Mouse (Mus musculus): Measurements from ENCODE around the gene Arid1b.

The Arid1b gene

GRCm38 (mm10) chr17:5205163-5205581 is 211.0 kb downstream of the Arid1b start:
- in situ Hi-C loops (cut with MboI; ENCODE audit: low pct_unique_long_range_greater_than_20kb in 1 of 2, low sequenced_read_pairs in 2 of 2, unreplicated experiment in 1 of 2), result no loop called here

- in situ Hi-C loops (cut with MboI; ENCODE audit: low pct_unique_long_range_greater_than_20kb in 1 of 2, low sequenced_read_pairs in 2 of 2, unreplicated experiment in 1 of 2), result no loop called here
These were observed 212.6 kb downstream of the Arid1b start for GRCm38 (mm10) chr17:5206731-5207130.

- in situ Hi-C loops (cut with MboI; ENCODE audit: low pct_unique_long_range_greater_than_20kb in 1 of 2, low sequenced_read_pairs in 2 of 2, unreplicated experiment in 1 of 2), result no loop called here
These were observed 213.7 kb downstream of the Arid1b start for GRCm38 (mm10) chr17:5207881-5208280.

DNA sequence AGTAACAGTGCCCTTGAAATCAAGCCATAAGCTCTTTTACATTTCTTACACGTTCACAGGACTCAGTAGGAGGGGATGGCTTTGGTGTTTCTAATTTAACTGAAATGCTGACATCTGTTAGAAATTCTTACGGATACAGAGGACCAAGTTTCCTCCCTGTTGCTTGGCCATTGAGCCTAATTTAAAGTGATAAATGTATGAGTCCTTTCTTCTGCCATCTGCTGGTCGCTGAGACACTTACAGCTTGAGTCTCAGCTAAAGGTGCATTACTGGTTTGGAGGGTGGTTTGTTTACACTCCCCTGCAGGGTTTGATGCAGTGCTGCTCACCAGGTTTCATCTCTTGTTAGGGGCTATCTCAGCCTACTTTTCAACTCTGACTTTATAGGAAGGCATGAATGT is 214.2 kb downstream of the Arid1b start:
- in situ Hi-C loops (cut with MboI; ENCODE audit: low pct_unique_long_range_greater_than_20kb in 1 of 2, low sequenced_read_pairs in 2 of 2, unreplicated experiment in 1 of 2), result no loop called here

- in situ Hi-C loops (cut with MboI; ENCODE audit: low pct_unique_long_range_greater_than_20kb in 1 of 2, low sequenced_read_pairs in 2 of 2, unreplicated experiment in 1 of 2), result no loop called here
These were observed 214.9 kb downstream of the Arid1b start for GRCm38 (mm10) chr17:5209076-5209475.

GRCm38 (mm10) chr17:5210101-5210727 is 216.1 kb downstream of the Arid1b start:
- in situ Hi-C loops (cut with MboI; ENCODE audit: low pct_unique_long_range_greater_than_20kb in 1 of 2, low sequenced_read_pairs in 2 of 2, unreplicated experiment in 1 of 2), result no loop called here

GRCm38 (mm10) chr17:5210891-5211290 is 216.8 kb downstream of the Arid1b start:
- in situ Hi-C loops (cut with MboI; ENCODE audit: low pct_unique_long_range_greater_than_20kb in 1 of 2, low sequenced_read_pairs in 2 of 2, unreplicated experiment in 1 of 2), result no loop called here

- in situ Hi-C loops (cut with MboI; ENCODE audit: low pct_unique_long_range_greater_than_20kb in 1 of 2, low sequenced_read_pairs in 2 of 2, unreplicated experiment in 1 of 2), result no loop called here
These were observed 218.0 kb downstream of the Arid1b start for GRCm38 (mm10) chr17:5212166-5212565.

DNA sequence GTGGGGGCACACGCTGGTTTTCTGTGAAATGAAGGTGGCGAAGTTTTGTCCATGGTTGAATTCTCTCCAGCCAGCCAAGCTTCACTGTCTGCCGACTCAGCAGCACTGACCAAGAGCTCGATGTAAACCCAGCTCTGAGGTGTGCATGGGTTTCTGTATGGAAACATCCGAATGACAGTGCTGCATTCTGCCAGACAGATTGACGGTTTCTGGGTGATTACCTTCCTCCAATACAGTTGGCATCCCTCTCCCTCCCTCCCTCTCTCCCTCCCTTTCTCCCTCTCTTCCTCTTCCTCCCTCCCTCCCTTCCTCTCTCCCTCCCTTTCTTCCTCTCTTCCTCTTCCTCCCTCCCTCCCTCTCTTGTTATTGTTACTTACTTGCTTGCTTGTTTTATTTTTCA is 219.3 kb downstream of the Arid1b start:
- in situ Hi-C loops (cut with MboI; ENCODE audit: low pct_unique_long_range_greater_than_20kb in 1 of 2, low sequenced_read_pairs in 2 of 2, unreplicated experiment in 1 of 2), result no loop called here

GRCm38 (mm10) chr17:5215352-5215751 is 221.2 kb downstream of the Arid1b start:
- in situ Hi-C loops (cut with MboI; ENCODE audit: low pct_unique_long_range_greater_than_20kb in 1 of 2, low sequenced_read_pairs in 2 of 2, unreplicated experiment in 1 of 2), result no loop called here

GRCm38 (mm10) chr17:5216965-5217546 is 222.9 kb downstream of the Arid1b start:
- in situ Hi-C loops (cut with MboI; ENCODE audit: low pct_unique_long_range_greater_than_20kb in 1 of 2, low sequenced_read_pairs in 2 of 2, unreplicated experiment in 1 of 2), result no loop called here

GRCm38 (mm10) chr17:5217852-5218845 is 224.0 kb downstream of the Arid1b start:
- in situ Hi-C loops (cut with MboI; ENCODE audit: low pct_unique_long_range_greater_than_20kb in 1 of 2, low sequenced_read_pairs in 2 of 2, unreplicated experiment in 1 of 2), result no loop called here

- in situ Hi-C loops (cut with MboI; ENCODE audit: low pct_unique_long_range_greater_than_20kb in 1 of 2, low sequenced_read_pairs in 2 of 2, unreplicated experiment in 1 of 2), result no loop called here
These were observed 224.9 kb downstream of the Arid1b start for GRCm38 (mm10) chr17:5218955-5219557.

DNA sequence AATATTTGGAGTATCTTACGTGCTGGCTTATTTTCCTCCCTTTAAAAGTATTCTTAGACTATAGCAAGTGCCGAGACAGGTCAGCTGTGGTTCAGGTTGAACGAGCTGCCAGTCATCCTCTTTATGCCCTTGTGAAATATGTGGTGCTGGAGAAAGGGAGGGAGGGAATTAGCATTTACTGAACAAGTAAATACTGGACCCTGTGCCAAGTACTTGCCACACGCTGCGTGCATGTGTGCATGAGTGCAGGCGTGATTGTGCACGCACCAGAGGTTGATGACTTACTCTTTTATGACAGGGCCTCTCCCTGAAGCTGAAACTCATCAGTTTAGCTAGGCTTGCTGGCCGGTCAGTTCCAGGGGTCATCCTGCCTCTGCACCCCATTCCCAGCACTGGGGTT is 226.9 kb downstream of the Arid1b start:
- in situ Hi-C loops (cut with MboI; ENCODE audit: low pct_unique_long_range_greater_than_20kb in 1 of 2, low sequenced_read_pairs in 2 of 2, unreplicated experiment in 1 of 2), result no loop called here

DNA sequence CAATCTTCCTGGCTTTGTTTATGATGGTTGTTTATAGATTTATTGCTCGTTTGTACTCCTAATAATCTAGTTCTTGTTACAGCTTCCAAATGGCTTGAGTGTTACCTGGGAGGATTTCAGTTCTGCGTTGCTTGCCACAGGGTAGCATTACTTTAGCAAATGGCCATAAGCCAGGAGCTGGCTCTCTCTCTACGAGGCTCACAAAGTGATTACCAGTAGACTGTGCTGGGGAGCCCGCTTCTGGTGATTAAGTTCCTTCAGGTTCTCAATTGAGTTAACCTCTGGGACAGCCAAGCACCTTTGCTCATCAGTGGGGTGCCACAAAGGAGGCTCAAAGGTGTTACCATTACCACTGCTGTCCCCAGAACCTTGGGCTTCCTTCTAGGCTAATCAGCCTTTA is 227.4 kb downstream of the Arid1b start:
- in situ Hi-C loops (cut with MboI; ENCODE audit: low pct_unique_long_range_greater_than_20kb in 1 of 2, low sequenced_read_pairs in 2 of 2, unreplicated experiment in 1 of 2), result no loop called here

- in situ Hi-C loops (cut with MboI; ENCODE audit: low pct_unique_long_range_greater_than_20kb in 1 of 2, low sequenced_read_pairs in 2 of 2, unreplicated experiment in 1 of 2), result no loop called here
These were observed 228.7 kb downstream of the Arid1b start for GRCm38 (mm10) chr17:5222827-5223226.

- in situ Hi-C loops (cut with MboI; ENCODE audit: low pct_unique_long_range_greater_than_20kb in 1 of 2, low sequenced_read_pairs in 2 of 2, unreplicated experiment in 1 of 2), result no loop called here
These were observed 230.8 kb downstream of the Arid1b start for GRCm38 (mm10) chr17:5224932-5225331.

- in situ Hi-C loops (cut with MboI; ENCODE audit: low pct_unique_long_range_greater_than_20kb in 1 of 2, low sequenced_read_pairs in 2 of 2, unreplicated experiment in 1 of 2), result no loop called here
These were observed 233.0 kb downstream of the Arid1b start for GRCm38 (mm10) chr17:5227136-5227535.

Measured in mouse embryonic stem cell (cell line).